Mouse (Mus musculus): ENCODE data around the gene 4930562C15Rik. TPM values are rescaled to one million over a fixed set of nuclear protein-coding genes. Genes with fewer than 3 reads are reported as not detected.
"Not testable (repeated sequence)": the region's sequence is repeated elsewhere in the genome, so short reads cannot be mapped to it uniquely, and the experiment has no call there.

The 4930562C15Rik gene
- not detected in 2 replicates for polyA plus RNA-seq (2011; ENCODE audit: insufficient read length, low read depth, missing spikeins)

GRCm38 (mm10) chr16:4835191-4835590 is at the start of gene 4930562C15Rik:
Gene 4930562C15Rik (plus strand): TSS chr16:4835416.
- no peak within 1 kb of the TSS for H3K4me3 ChIP-seq (ENCODE audit: insufficient read depth, low read length)
- TF ChIP-seq CTCF (IDR thresholded peaks at IDR 0.05; ENCODE audit: borderline replicate concordance, insufficient read depth, low read length), result no peak
- TF ChIP-seq POLR2A (IDR thresholded peaks at IDR 0.05; ENCODE audit: low read depth, low read length), result no peak
- no peaks in the 10 kb centered on the region for H3K4me1 ChIP-seq (ENCODE audit: control insufficient read depth, insufficient read depth, low read length)
- peak within 1 kb of the TSS; percentile 34; the same call in 1 of the 2 replicates for H3K27ac ChIP-seq (ENCODE audit: insufficient read depth, low read length)

- Histone ChIP-seq H3K4me1 (ENCODE audit: control insufficient read depth, insufficient read depth, low read length) (peaks cover 38% of the 10 kb centered on the region), H3K4me3 (ENCODE audit: insufficient read depth, low read length) (no peak overlapping the region), H3K27ac (ENCODE audit: insufficient read depth, low read length) (no peak overlapping the region)
- TF ChIP-seq CTCF (IDR thresholded peaks at IDR 0.05; ENCODE audit: borderline replicate concordance, insufficient read depth, low read length) (no peak), POLR2A (IDR thresholded peaks at IDR 0.05; ENCODE audit: low read depth, low read length) (no peak)
Measured at GRCm38 (mm10) chr16:4785706-4786105, 49.5 kb upstream of the 4930562C15Rik start.

- peak overlapping the region; percentile 39 for H3K4me3 ChIP-seq (ENCODE audit: insufficient read depth, low read length)
- no peak for TF ChIP-seq CTCF (IDR thresholded peaks at IDR 0.05; ENCODE audit: borderline replicate concordance, insufficient read depth, low read length)
- TF ChIP-seq POLR2A (IDR thresholded peaks at IDR 0.05; ENCODE audit: low read depth, low read length), result no peak
- H3K4me1 ChIP-seq (ENCODE audit: control insufficient read depth, insufficient read depth, low read length), result peaks cover 25% of the 10 kb centered on the region
- H3K27ac ChIP-seq (ENCODE audit: insufficient read depth, low read length), result no peak overlapping the region
Measured at GRCm38 (mm10) chr16:4788176-4788575, 47.0 kb upstream of the 4930562C15Rik start.

GRCm38 (mm10) chr16:4789311-4789768 is 45.9 kb upstream of the 4930562C15Rik start:
- H3K27ac ChIP-seq (ENCODE audit: insufficient read depth, low read length), result peak overlapping the region; percentile 81
- H3K4me1 ChIP-seq (ENCODE audit: control insufficient read depth, insufficient read depth, low read length), result peaks cover 16% of the 10 kb centered on the region
- H3K4me3 ChIP-seq (ENCODE audit: insufficient read depth, low read length), result peak overlapping the region; percentile 74
- TF ChIP-seq POLR2A (IDR thresholded peaks at IDR 0.05; ENCODE audit: low read depth, low read length), result no peak
- no peak for TF ChIP-seq CTCF (IDR thresholded peaks at IDR 0.05; ENCODE audit: borderline replicate concordance, insufficient read depth, low read length)

DNA sequence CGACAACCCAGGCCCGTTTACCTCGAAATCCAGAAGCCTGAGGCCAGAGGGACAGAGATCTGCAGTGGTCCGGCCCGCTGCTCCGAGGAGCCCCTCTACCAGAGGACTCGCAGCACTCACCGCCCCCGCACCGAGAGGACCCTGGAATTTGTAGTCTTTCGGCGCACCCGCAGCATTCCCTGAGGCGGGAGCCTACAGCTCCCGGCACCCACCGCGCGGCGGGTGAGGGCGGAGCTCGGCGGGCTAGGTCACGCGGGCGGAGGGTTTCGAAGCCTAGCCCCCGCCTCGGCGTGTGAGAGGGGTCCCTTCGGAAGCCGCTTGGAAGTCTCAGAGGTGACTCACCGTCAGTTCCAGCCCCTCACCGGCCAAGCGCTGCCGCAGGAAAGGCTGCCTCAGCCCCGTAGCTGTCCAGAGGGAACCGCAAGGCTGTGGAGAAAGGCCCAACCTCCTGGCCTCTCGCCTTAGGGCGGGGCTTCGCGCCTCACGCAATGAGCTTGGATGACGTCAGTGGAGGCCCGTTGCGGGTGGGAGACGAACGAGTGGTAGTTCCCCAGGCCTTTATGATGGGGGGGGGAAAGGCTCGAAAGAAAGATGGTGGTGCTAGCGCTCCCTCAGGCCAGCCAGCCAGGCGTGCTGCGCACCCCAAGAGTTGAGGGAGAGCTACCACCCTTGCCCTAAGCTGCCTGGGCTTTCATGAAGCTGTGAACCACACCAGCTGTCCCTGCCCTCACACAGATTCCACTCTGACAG is 45.2 kb upstream of the 4930562C15Rik start, which contains the start of gene Cdip1:
Gene Cdip1 (minus strand): TSS at position 483 of the 750 bp plus-strand sequence.
- peaks cover 12% of the 10 kb centered on the region for H3K4me1 ChIP-seq (ENCODE audit: control insufficient read depth, insufficient read depth, low read length)
- H3K27ac ChIP-seq (ENCODE audit: insufficient read depth, low read length), result peak within 1 kb of the TSS; percentile 81
- TF ChIP-seq CTCF (IDR thresholded peaks at IDR 0.05; ENCODE audit: borderline replicate concordance, insufficient read depth, low read length), result no peak
- peak; percentile 77 for TF ChIP-seq POLR2A (IDR thresholded peaks at IDR 0.05; ENCODE audit: low read depth, low read length)
- H3K4me3 ChIP-seq (ENCODE audit: insufficient read depth, low read length), result peak within 1 kb of the TSS; percentile 74

DNA sequence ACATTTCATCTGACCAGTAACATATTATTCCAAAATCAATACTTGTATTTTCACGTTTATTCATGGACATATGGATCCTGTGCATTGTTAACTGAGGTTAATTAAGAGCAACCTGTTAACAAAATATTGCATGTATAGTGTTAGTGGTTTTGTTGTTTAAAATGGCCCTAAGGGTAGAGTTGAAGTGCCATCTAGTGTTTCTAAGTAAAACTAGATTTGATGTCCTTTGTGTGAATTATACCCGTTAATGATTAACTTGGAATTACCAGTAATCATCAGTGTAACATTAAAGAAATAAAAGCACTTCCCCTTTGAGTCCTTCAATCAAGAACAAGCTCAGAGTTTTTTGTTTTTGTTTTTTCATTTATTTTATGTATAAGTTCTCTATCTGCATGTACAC is 43.9 kb upstream of the 4930562C15Rik start:
- Histone ChIP-seq H3K27ac (ENCODE audit: insufficient read depth, low read length) (no peak overlapping the region), H3K4me3 (ENCODE audit: insufficient read depth, low read length) (no peak overlapping the region), H3K4me1 (ENCODE audit: control insufficient read depth, insufficient read depth, low read length) (peaks cover 10% of the 10 kb centered on the region)
- TF ChIP-seq POLR2A (IDR thresholded peaks at IDR 0.05; ENCODE audit: low read depth, low read length), result no peak
- TF ChIP-seq CTCF (IDR thresholded peaks at IDR 0.05; ENCODE audit: borderline replicate concordance, insufficient read depth, low read length), result no peak

DNA sequence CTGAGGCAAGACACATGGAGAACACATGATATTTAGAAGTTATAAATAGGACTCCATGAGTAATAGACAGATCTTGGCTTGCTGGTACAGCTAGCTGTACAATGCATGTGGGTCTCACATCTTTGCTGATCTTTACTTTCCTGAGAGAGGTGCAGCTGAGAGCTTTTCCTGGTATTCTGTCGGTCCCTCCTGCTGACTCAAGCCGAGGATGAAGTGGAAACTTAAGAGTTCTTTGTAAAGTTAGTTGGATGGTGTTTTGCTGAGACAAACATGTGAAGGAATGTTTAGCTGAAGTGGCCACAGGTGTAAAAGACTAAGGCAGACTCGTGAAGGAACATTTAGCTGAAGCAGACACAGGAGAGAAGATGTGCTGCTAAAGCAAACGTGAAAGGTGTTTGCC is 38.6 kb upstream of the 4930562C15Rik start:
- no peak overlapping the region for H3K4me3 ChIP-seq (ENCODE audit: insufficient read depth, low read length)
- no peaks in the 10 kb centered on the region for H3K4me1 ChIP-seq (ENCODE audit: control insufficient read depth, insufficient read depth, low read length)
- TF ChIP-seq CTCF (IDR thresholded peaks at IDR 0.05; ENCODE audit: borderline replicate concordance, insufficient read depth, low read length) (no peak), POLR2A (IDR thresholded peaks at IDR 0.05; ENCODE audit: low read depth, low read length) (no peak)
- H3K27ac ChIP-seq (ENCODE audit: insufficient read depth, low read length), result no peak overlapping the region

DNA sequence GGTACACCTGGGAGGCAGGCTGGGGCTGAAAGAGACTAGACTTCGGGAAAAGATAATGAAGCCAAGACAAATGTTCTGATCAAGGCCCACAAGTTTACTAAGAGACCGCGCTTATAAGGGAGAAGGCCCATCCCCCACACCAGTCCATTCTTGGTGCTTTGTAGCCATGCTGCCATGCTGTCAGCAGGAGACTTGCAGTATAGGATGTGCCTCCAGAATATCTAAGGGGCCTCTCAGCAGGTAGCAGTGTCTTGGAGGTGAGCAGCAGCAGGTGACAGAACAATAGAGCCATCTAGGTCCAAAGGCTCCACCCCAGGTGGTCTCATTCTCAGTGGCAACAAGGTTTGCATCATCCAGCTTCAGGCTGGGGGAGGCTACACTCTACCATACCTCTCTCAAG is 16.9 kb upstream of the 4930562C15Rik start:
- Histone ChIP-seq H3K4me3 (ENCODE audit: insufficient read depth, low read length) (no peak overlapping the region), H3K27ac (ENCODE audit: insufficient read depth, low read length) (no peak overlapping the region), H3K4me1 (ENCODE audit: control insufficient read depth, insufficient read depth, low read length) (no peaks in the 10 kb centered on the region)
- TF ChIP-seq CTCF (IDR thresholded peaks at IDR 0.05; ENCODE audit: borderline replicate concordance, insufficient read depth, low read length) (no peak), POLR2A (IDR thresholded peaks at IDR 0.05; ENCODE audit: low read depth, low read length) (no peak)

DNA sequence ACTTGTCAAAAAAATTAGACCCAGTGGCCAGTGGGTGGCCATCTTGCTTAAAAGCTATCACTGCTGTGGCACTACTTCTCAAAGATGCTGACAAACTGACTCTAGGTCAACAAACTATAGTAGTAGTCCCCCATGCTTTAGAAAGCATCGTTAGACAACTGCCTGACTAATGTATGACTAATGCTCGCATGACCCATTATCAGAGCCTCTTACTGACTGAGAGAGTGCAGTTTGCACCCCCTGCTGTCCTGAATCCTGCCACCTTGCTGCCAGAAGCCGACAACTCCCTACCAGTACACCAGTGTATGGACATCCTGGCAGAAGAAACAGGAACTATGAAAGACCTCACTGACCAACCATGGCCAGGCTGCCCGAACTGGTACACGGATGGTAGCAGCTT is 10.8 kb upstream of the 4930562C15Rik start:
- not testable (repeated sequence) for H3K4me1 ChIP-seq (ENCODE audit: control insufficient read depth, insufficient read depth, low read length); H3K27ac ChIP-seq (ENCODE audit: insufficient read depth, low read length); H3K4me3 ChIP-seq (ENCODE audit: insufficient read depth, low read length)

DNA sequence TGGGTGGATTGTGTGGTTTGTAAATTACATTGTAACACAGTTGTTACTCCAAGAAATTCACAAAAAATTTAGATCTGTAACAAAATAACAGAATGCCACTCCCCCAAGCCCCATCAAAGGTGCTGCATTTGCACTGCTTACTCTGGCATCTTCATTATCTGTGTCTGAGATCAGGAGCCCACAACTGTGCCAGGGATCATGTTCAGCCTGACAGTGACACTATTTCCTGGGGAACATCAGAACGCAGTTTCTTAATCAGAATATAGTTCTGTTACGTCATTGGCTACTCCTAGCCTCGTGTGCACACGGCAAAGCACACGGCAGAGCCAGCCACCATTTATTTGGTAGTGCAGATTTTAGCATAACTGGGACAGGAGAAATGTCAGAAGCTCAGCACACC is 7.6 kb upstream of the 4930562C15Rik start:
- TF ChIP-seq CTCF (IDR thresholded peaks at IDR 0.05; ENCODE audit: borderline replicate concordance, insufficient read depth, low read length) (no peak), POLR2A (IDR thresholded peaks at IDR 0.05; ENCODE audit: low read depth, low read length) (no peak)
- Histone ChIP-seq H3K4me1 (ENCODE audit: control insufficient read depth, insufficient read depth, low read length) (no peaks in the 10 kb centered on the region), H3K4me3 (ENCODE audit: insufficient read depth, low read length) (no peak overlapping the region), H3K27ac (ENCODE audit: insufficient read depth, low read length) (no peak overlapping the region)
